Mouse (Mus musculus) cortical plate, adult 2 months (tissue): ENCODE measurements at regions not wholly inside any gene's neighbourhood (a gene's known extent, or its start where the extent isn't known, plus 50 kb on each side); places are given as distances from the start of the nearest gene placed in this dataset.

Source experiments
- CTCF ChIP-seq: fragments of 200-500 bp; IDR thresholded peaks from 2 replicates; pipeline ENCODE4 v1.5.1; 2011; ENCODE audit warnings: mild to moderate bottlenecking, control low read depth, low read length; ENCODE audit not compliant: insufficient read depth; ENCODE audit errors: extremely low read depth
- POLR2A ChIP-seq: fragments of 200-500 bp; IDR thresholded peaks from 2 replicates; pipeline ENCODE4 v1.6.1; 2011; ENCODE audit warnings: mild to moderate bottlenecking, low read length, control low read depth; ENCODE audit not compliant: insufficient read depth; ENCODE audit errors: extremely low read depth

DNA sequence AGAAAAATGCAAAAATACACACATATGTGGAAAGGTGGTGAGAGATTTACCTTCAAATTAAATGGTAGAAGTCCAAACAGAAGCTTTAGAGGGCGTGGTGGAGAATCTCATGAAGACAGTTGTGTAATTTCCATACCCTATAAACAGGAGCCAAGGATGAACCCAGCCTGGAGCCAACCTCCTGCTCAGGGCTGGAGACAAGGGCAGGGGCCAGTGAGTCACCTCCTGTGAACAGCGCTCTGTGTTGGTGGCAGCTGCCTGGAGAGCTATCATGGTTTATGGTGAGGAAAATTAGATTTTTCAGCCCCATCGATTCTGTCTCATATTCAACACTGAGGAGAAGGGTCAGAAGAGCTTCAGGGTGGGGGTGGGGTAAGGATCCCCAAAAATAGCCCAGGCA is 261.1 kb downstream of the Agtpbp1 start:
- TF ChIP-seq POLR2A = no peak
- TF ChIP-seq CTCF = no peak
